Mouse (Mus musculus): ENCODE measurements at regions not wholly inside any gene's neighbourhood (a gene's known extent, or its start where the extent isn't known, plus 50 kb on each side); places are given as distances from the start of the nearest gene placed in this dataset.

DNA sequence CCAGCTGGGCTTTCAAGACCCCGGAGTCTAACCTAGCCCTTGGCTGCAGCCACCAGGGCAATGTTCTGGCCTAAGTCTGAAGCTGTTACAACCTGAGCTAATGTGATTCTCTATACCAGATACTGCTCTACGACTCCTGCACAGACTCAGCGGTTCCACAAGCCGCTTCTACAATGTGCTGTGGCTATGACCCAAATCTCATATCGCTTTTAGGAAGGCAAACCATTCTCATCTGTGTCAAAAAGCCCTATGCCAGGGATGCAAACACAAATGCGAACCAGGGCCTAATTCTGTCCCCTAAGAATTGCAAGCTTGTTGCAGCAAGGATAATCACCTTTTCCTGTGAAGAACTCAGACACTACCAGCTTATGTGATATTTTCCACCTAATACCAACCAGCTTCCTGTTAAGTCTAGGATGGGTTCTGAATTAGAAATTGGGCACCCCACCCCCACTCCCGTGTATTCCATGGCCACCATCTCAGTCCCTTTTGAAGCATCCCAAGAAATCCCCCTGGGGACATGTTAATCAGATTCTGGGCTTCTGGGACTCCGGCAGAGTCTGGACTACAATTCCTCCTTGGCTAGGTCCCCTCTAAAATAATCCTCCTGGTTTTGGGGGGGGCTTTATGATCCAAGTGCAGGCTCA lies 182.8 kb downstream of the Sox11 start:
- TF ChIP-seq CTCF (IDR thresholded peaks at IDR 0.05; ENCODE audit: low read depth), result no peak
- TF ChIP-seq EP300 (optimal IDR thresholded peaks at IDR 0.05), result no peak
